Mouse (Mus musculus) stomach, postnatal 0 days (tissue): ENCODE measurements around the gene Efcab2. TPM values are rescaled to one million over a fixed set of nuclear protein-coding genes. Genes with fewer than 3 reads are reported as not detected.

ENCODE experiments used
- ATAC-seq: fragments of 200-750 bp; cut with Nextera tagmentation; 2 replicates; pipeline ENCODE4 v1.8.0; 2017; ENCODE audit not compliant: low FRiP score, low TSS enrichment
- DNase-seq: peaks from one replicate; pipeline ENCODE4 v3.0.0-alpha.2; 2016; ENCODE audit warnings: low spot score
- H3K27ac ChIP-seq: fragments of 300-500 bp; sonication (generic); replicated peaks from 2 replicates; pipeline ENCODE4 v1.5.1; 2014; ENCODE audit warnings: mild to moderate bottlenecking, control low read depth
- H3K27me3 ChIP-seq: fragments of 300-500 bp; sonication (generic); 2 replicates; pipeline ENCODE4 v1.6.1; 2014; ENCODE audit warnings: low read length; ENCODE audit not compliant: control insufficient read depth, insufficient read depth
- H3K36me3 ChIP-seq: fragments of 300-500 bp; sonication (generic); 2 replicates; pipeline ENCODE4 v1.6.1; 2014; ENCODE audit warnings: low read length, mixed read lengths; ENCODE audit not compliant: control insufficient read depth, insufficient read depth
- H3K4me1 ChIP-seq: fragments of 300-500 bp; sonication (generic); replicated peaks from 2 replicates; pipeline ENCODE4 v1.6.1; 2014; ENCODE audit warnings: antibody characterized with exemption; ENCODE audit not compliant: control insufficient read depth, insufficient read depth
- H3K4me2 ChIP-seq: fragments of 300-500 bp; sonication (generic); replicated peaks from 2 replicates; pipeline ENCODE4 v1.6.1; 2014; ENCODE audit warnings: low read depth, mild to moderate bottlenecking, control low read depth, moderate library complexity
- H3K4me3 ChIP-seq: fragments of 300-500 bp; sonication (generic); 2 replicates; pipeline ENCODE4 v1.5.1; 2014; ENCODE audit warnings: low read depth, low read length, control low read depth
- H3K9ac ChIP-seq: fragments of 300-500 bp; sonication (generic); 2 replicates; pipeline ENCODE4 v1.6.1; 2014; ENCODE audit warnings: mild to moderate bottlenecking, low read length, control low read depth, mixed read lengths
- H3K9me3 ChIP-seq: fragments of 300-500 bp; sonication (generic); 2 replicates; pipeline ENCODE4 v1.6.1; 2016; ENCODE audit warnings: low read length; ENCODE audit not compliant: control insufficient read depth
- CTCF ChIP-seq: IDR thresholded peaks from 2 replicates; pipeline ENCODE4 v1.5.1; 2016; ENCODE audit warnings: antibody characterized with exemption, low read depth, mild to moderate bottlenecking, moderate library complexity
- EP300 ChIP-seq: optimal IDR thresholded peaks from 2 replicates; pipeline ENCODE3; 2016; ENCODE audit warnings: antibody characterized with exemption
- WGBS: fragments of 180-500 bp; shearing (Covaris S2); extraction: QIAGEN DNeasy Blood & Tissue Kit; methylation state at CpG from one replicate; pipeline ENCODE4 v1.1.7; 2014; 5-methylcytosine and 5-hydroxymethylcytosine counted together
- polyA plus RNA-seq: library from polyadenylated mRNA; unstranded; fragments of >200 nt; fragmentation: Nextera tagmentation; extraction: Ambion mirVana; gene quantifications from 2 replicates; pipeline ENCODE4 v1.2.1, GENCODE M21; 2015

Gene Efcab2
- polyA plus RNA-seq, 1 experiment from 2014 or later = 3.7 TPM

- ATAC-seq (no peak), DNase-seq (no peak)
- Histone ChIP-seq H3K27ac (no peak overlapping the region), H3K9ac (no peak overlapping the region), H3K4me2 (no peak overlapping the region), H3K4me3 (no peak overlapping the region), H3K27me3 (no peaks in the 10 kb centered on the region), H3K36me3 (no peaks in the 10 kb centered on the region), H3K4me1 (no peaks in the 10 kb centered on the region), H3K9me3 (no peaks in the 10 kb centered on the region)
- 72% methylated on average over 5 of the region's 5 CpGs for WGBS
- no peak for TF ChIP-seq EP300
These were observed 12.9 kb upstream of the Efcab2 start for GRCm38 (mm10) chr1:178392970-178393369.

DNA sequence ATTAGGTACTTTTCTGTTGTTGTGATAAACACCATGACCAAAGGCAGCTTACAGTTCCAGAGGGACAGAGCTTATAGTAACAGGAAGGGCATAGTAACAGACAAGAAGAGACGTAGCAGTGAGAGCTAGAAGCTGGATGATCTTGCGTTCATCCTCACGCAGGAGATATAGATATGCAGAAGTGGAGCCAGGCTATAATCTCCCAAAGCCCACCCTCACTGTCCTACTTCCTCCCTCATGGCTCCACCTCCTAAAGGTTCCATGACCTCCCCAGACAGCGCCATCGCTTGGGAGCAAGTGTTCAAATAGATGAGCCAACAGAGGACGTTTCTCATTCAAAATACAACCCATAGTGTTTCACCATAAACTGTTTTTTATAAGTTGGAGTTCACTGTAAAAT lies 10.8 kb upstream of the Efcab2 start:
- Histone ChIP-seq H3K4me1 (no peaks in the 10 kb centered on the region), H3K4me3 (no peak overlapping the region), H3K36me3 (no peaks in the 10 kb centered on the region), H3K9me3 (no peaks in the 10 kb centered on the region), H3K27ac (no peak overlapping the region), H3K4me2 (no peak overlapping the region), H3K27me3 (no peaks in the 10 kb centered on the region), H3K9ac (no peak overlapping the region)
- TF ChIP-seq EP300 = no peak
- no peak for TF ChIP-seq CTCF
- WGBS = 90% methylated on average over 6 of the region's 6 CpGs
- DNase-seq (no peak), ATAC-seq (no peak)

DNA sequence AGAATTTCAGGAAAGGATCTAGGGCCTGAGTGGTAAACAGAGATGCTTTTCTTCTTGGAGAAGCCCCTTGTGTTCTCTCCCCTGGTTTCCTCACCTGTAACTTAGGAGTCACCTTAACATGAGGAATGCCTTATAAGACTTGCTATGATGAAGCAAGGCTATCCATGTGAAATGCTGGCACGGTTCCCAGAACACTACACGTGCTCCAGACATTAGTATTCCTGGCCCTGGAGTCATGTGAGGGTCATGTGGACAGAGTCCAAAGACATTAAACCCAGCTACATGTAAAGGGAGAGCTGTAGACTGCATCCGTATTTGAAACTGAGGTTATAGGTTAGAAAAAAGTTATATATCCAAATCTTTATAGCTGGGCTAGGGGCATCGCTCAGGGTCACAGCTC lies 9.5 kb upstream of the Efcab2 start:
- Histone ChIP-seq H3K4me1 (no peaks in the 10 kb centered on the region), H3K9ac (no peak overlapping the region), H3K27me3 (no peaks in the 10 kb centered on the region), H3K36me3 (no peaks in the 10 kb centered on the region), H3K4me2 (no peak overlapping the region), H3K27ac (no peak overlapping the region), H3K9me3 (no peaks in the 10 kb centered on the region), H3K4me3 (no peak overlapping the region)
- ATAC-seq (peak; percentile 64; the same call in 1 of the 2 replicates), DNase-seq (peak; percentile 43)
- WGBS = 55% methylated on average over 4 of the region's 4 CpGs
- TF ChIP-seq EP300 = no peak
- no peak for TF ChIP-seq CTCF

DNA sequence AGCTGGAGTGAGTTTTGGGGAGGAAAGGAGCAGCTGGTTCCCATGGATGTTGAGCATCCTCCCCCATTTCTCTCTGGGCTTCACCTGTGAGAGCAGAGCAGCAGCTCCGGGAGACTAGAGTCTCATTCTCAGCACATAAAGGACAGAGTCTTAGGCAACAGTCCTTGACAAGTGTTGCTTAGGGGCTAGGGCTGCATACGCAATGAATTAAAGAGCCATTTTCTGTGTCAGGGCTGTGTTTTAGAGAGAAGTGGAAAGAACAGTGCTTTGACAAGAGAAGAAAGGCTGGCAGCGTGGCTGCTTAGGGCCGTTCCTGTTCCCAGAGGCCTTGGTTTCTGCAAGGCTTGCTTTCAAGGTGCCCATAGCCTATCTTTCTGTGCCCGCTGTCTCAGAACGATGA lies 6.0 kb upstream of the Efcab2 start:
- no peaks in the 10 kb centered on the region for H3K36me3 ChIP-seq
- no peaks in the 10 kb centered on the region for H3K27me3 ChIP-seq
- DNase-seq (no peak), ATAC-seq (no peak)
- H3K9ac ChIP-seq = no peak overlapping the region
- no peaks in the 10 kb centered on the region for H3K9me3 ChIP-seq
- WGBS = 92% methylated on average over 6 of the region's 6 CpGs
- no peaks in the 10 kb centered on the region for H3K4me1 ChIP-seq
- TF ChIP-seq EP300 (no peak), CTCF (no peak)
- H3K27ac ChIP-seq = no peak overlapping the region
- H3K4me3 ChIP-seq = no peak overlapping the region
- H3K4me2 ChIP-seq = no peak overlapping the region

DNA sequence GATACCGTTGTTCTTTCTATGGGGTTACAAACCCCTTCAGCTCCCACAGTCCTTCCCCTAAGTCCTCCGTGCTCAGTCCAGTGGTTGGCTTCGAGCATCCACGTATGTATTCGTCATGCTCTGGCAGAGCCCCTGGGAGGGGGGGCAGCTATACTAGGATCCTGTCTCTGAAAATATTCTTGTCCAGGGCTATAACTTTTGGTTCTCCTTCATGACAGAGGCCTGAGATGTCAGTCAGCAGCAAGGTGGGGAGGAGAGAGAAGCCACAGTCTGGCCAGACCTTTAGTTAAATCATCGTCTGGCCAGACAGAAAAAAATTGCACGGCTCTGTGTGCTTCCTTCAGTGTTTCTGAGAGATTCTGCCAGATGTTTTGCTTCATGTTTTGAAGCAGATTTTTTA lies 5.2 kb upstream of the Efcab2 start:
- DNase-seq = peak; percentile 20
- no peaks in the 10 kb centered on the region for H3K4me1 ChIP-seq
- no peak overlapping the region for H3K27ac ChIP-seq
- no peak for ATAC-seq
- H3K27me3 ChIP-seq = no peaks in the 10 kb centered on the region
- H3K9ac ChIP-seq = no peak overlapping the region
- H3K4me2 ChIP-seq = no peak overlapping the region
- H3K9me3 ChIP-seq = no peaks in the 10 kb centered on the region
- no peak overlapping the region for H3K4me3 ChIP-seq
- H3K36me3 ChIP-seq = no peaks in the 10 kb centered on the region
- WGBS = 58% methylated on average over 7 of the region's 7 CpGs
- TF ChIP-seq EP300 = no peak
- TF ChIP-seq CTCF = no peak

DNA sequence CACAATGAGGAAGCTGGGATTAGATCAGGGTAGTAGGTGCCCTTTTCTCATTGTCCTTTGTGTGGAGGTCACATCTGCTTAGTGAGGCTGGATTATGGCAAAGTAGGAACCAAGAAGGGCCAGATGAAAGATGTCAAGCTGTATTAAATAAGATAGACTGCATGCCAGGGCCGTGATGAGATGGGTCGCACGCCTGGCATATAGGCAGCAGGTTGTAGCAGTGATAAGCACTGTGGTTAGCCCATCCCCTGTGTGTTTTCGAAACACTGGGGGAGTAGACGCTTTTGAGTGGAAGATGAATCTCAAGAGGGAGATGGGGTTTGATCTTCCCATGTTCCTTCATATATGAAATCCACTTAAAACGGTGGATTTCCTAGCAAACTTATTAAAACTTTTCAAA lies 3.9 kb upstream of the Efcab2 start:
- H3K27ac ChIP-seq = no peak overlapping the region
- no peak overlapping the region for H3K4me2 ChIP-seq
- no peaks in the 10 kb centered on the region for H3K27me3 ChIP-seq
- no peak for DNase-seq
- TF ChIP-seq CTCF (no peak), EP300 (no peak)
- no peak for ATAC-seq
- 87% methylated on average over 6 of the region's 6 CpGs for WGBS
- no peaks in the 10 kb centered on the region for H3K36me3 ChIP-seq
- H3K9me3 ChIP-seq = no peaks in the 10 kb centered on the region
- no peak overlapping the region for H3K9ac ChIP-seq
- H3K4me1 ChIP-seq = no peaks in the 10 kb centered on the region
- H3K4me3 ChIP-seq = no peak overlapping the region

GRCm38 (mm10) chr1:178405445-178405911 lies 407 bp upstream of the Efcab2 start:
- H3K4me3 ChIP-seq = peak overlapping the region; percentile 79
- under 1% methylated on average over 23 of the region's 23 CpGs for WGBS
- peak overlapping the region; percentile 100 for H3K27ac ChIP-seq
- no peak for TF ChIP-seq CTCF
- TF ChIP-seq EP300 = no peak
- peak overlapping the region; percentile 78 for H3K4me2 ChIP-seq
- no peaks in the 10 kb centered on the region for H3K36me3 ChIP-seq
- H3K4me1 ChIP-seq = no peaks in the 10 kb centered on the region
- no peaks in the 10 kb centered on the region for H3K27me3 ChIP-seq
- H3K9ac ChIP-seq = peak overlapping the region; percentile 99
- peak; percentile 90 for DNase-seq
- ATAC-seq = peak; percentile 91
- H3K9me3 ChIP-seq = no peaks in the 10 kb centered on the region
